ENCODE assay signal across 8 mouse cellular contexts in genomic region chr13:83727051-83727765, GRCm38 (mm10).
DNase-seq lines count a peak whose midpoint lies in the region; ATAC-seq lines count a peak whose summit lies in the region.

No protein-coding gene starts in this region.

- no peaks in the 10 kb centered on the region for H3K9me3 ChIP-seq in heart, embryonic 10.5 days
- no peaks in the 10 kb centered on the region for H3K9me3 ChIP-seq in forebrain, embryonic 11.5 days (ENCODE audit: control insufficient read depth, low read length)

- ATAC-seq in forebrain, embryonic 11.5 days (replicated peaks; ENCODE audit: low FRiP score): peak; percentile 51

- DNase-seq in heart, embryonic 10.5 days (ENCODE audit: low spot score): no peak
- no peak for DNase-seq in heart, postnatal 4 days
- DNase-seq in Muller cell, postnatal 12 days (ENCODE audit: inconsistent ontology term): peak; percentile 87
- peak; percentile 92 for DNase-seq in forebrain, embryonic 11.5 days (ENCODE audit: low spot score)
- peak; percentile 89 for DNase-seq in left cerebral cortex, postnatal 4 days
- DNase-seq in right cerebral cortex, postnatal 4 days: peak; percentile 72
- DNase-seq in thymus, postnatal 14 days: no peak
- no peak for DNase-seq in thymus, postnatal 36 days

- H3K36me3 ChIP-seq in heart, embryonic 10.5 days: no peaks in the 10 kb centered on the region
- no peaks in the 10 kb centered on the region for H3K36me3 ChIP-seq in forebrain, embryonic 11.5 days (ENCODE audit: control insufficient read depth, insufficient read depth, low read length)

- H3K4me2 ChIP-seq in forebrain, embryonic 11.5 days (ENCODE audit: low read depth, low read length, severe bottlenecking): peak overlapping the region; percentile 75

- no peak overlapping the region for H3K27ac ChIP-seq in heart, embryonic 10.5 days
- H3K27ac ChIP-seq in forebrain, embryonic 11.5 days (ENCODE audit: low read depth, low read length): peak overlapping the region; percentile 100

- H3K4me1 ChIP-seq in heart, embryonic 10.5 days: peaks cover 6% of the 10 kb centered on the region; the same call in 1 of the 2 replicates
- no peaks in the 10 kb centered on the region for H3K4me1 ChIP-seq in forebrain, embryonic 11.5 days (replicated peaks; ENCODE audit: control insufficient read depth, insufficient read depth, low read length)

- 2% methylated on average over 36 of the region's 38 CpGs for WGBS in heart, embryonic 10.5 days
- WGBS in forebrain, embryonic 11.5 days: 1% methylated on average over 38 of the region's 38 CpGs

- H3K9ac ChIP-seq in forebrain, embryonic 11.5 days (ENCODE audit: low read length): peak overlapping the region; percentile 100

- H3K4me3 ChIP-seq in heart, embryonic 10.5 days: peak overlapping the region; percentile 40
- peak overlapping the region; percentile 85 for H3K4me3 ChIP-seq in forebrain, embryonic 11.5 days (ENCODE audit: low read depth, low read length)

- intact Hi-C loops in left cerebral cortex, postnatal 4 days (cut with DNase I): loop anchor here (10.0 kb wide), 1 partner anchor 838 kb away; no protein-coding TSS in a partner anchor

- H3K27me3 ChIP-seq in heart, embryonic 10.5 days (ENCODE audit: insufficient read depth, poor library complexity, severe bottlenecking): peaks cover 86% of the 10 kb centered on the region
- peaks cover 2% of the 10 kb centered on the region; the same call in 1 of the 2 replicates for H3K27me3 ChIP-seq in forebrain, embryonic 11.5 days (ENCODE audit: control insufficient read depth, insufficient read depth, low read length)

Comparison
In these comparisons a context has a peak if more than half of its experiments do, and no peak if none do; other contexts are left out.
1. DNase-seq: peak in Muller cell, postnatal 12 days (single experiment), forebrain, embryonic 11.5 days (single experiment), left cerebral cortex, postnatal 4 days (single experiment) and right cerebral cortex, postnatal 4 days (single experiment); none in heart, embryonic 10.5 days (single experiment), heart, postnatal 4 days (single experiment), thymus, postnatal 14 days (single experiment) and thymus, postnatal 36 days (0 of 2).